Mouse (Mus musculus): ENCODE measurements at regions not wholly inside any gene's neighbourhood (a gene's known extent, or its start where the extent isn't known, plus 50 kb on each side); places are given as distances from the start of the nearest gene placed in this dataset.

- DNase-seq (ENCODE audit: low spot score) = no peak
- no peaks in the 10 kb centered on the region for H3K9me3 ChIP-seq (replicated peaks)
- H3K4me3 ChIP-seq (ENCODE audit: low read depth, low read length) = no peak overlapping the region
- ATAC-seq (ENCODE audit: extremely low read depth, insufficient number of reproducible peaks, low FRiP score, poor library complexity, severe bottlenecking) = no peak; the same call in 1 of the 2 replicates
- no peaks in the 10 kb centered on the region for H3K36me3 ChIP-seq (replicated peaks)
- no peaks in the 10 kb centered on the region for H3K27me3 ChIP-seq (ENCODE audit: insufficient read depth, low read length)
- no peak for TF ChIP-seq POLR2AphosphoS5 (IDR thresholded peaks at IDR 0.05; ENCODE audit: insufficient replicate concordance, low read depth, low read length)
- no peak for TF ChIP-seq CTCF (IDR thresholded peaks at IDR 0.05; ENCODE audit: low read depth, low read length)
- no peak for TF ChIP-seq GATA1 (IDR thresholded peaks at IDR 0.05; ENCODE audit: borderline replicate concordance, low read length)
- TF ChIP-seq GATA2 (IDR thresholded peaks at IDR 0.05; ENCODE audit: borderline replicate concordance, low read depth, low read length) = no peak
- no peak for TF ChIP-seq TAL1 (conservative IDR thresholded peaks at IDR 0.05; ENCODE audit: low read depth, low read length)
- H3K4me1 ChIP-seq (ENCODE audit: insufficient read depth, low read depth, low read length) = peaks cover 19% of the 10 kb centered on the region
Measured at GRCm38 (mm10) chr10:98700407-98700806, 213.8 kb upstream of the Atp2b1 start.

- no peak for TF ChIP-seq GATA2 (IDR thresholded peaks at IDR 0.05; ENCODE audit: borderline replicate concordance, low read depth, low read length)
- TF ChIP-seq GATA1 (IDR thresholded peaks at IDR 0.05; ENCODE audit: borderline replicate concordance, low read length) = no peak
- no peak for TF ChIP-seq POLR2AphosphoS5 (IDR thresholded peaks at IDR 0.05; ENCODE audit: insufficient replicate concordance, low read depth, low read length)
- TF ChIP-seq TAL1 (conservative IDR thresholded peaks at IDR 0.05; ENCODE audit: low read depth, low read length) = no peak
- no peak for TF ChIP-seq CTCF (IDR thresholded peaks at IDR 0.05; ENCODE audit: low read depth, low read length)
- ATAC-seq (ENCODE audit: extremely low read depth, insufficient number of reproducible peaks, low FRiP score, poor library complexity, severe bottlenecking) (no peak), DNase-seq (ENCODE audit: low spot score) (no peak)
- Histone ChIP-seq H3K9me3 (replicated peaks) (no peaks in the 10 kb centered on the region), H3K27me3 (ENCODE audit: insufficient read depth, low read length) (no peaks in the 10 kb centered on the region), H3K4me1 (ENCODE audit: insufficient read depth, low read depth, low read length) (peaks cover 19% of the 10 kb centered on the region), H3K36me3 (replicated peaks) (no peaks in the 10 kb centered on the region), H3K4me3 (ENCODE audit: low read depth, low read length) (no peak overlapping the region)
Measured at GRCm38 (mm10) chr10:98701285-98701684, 212.9 kb upstream of the Atp2b1 start.

DNA sequence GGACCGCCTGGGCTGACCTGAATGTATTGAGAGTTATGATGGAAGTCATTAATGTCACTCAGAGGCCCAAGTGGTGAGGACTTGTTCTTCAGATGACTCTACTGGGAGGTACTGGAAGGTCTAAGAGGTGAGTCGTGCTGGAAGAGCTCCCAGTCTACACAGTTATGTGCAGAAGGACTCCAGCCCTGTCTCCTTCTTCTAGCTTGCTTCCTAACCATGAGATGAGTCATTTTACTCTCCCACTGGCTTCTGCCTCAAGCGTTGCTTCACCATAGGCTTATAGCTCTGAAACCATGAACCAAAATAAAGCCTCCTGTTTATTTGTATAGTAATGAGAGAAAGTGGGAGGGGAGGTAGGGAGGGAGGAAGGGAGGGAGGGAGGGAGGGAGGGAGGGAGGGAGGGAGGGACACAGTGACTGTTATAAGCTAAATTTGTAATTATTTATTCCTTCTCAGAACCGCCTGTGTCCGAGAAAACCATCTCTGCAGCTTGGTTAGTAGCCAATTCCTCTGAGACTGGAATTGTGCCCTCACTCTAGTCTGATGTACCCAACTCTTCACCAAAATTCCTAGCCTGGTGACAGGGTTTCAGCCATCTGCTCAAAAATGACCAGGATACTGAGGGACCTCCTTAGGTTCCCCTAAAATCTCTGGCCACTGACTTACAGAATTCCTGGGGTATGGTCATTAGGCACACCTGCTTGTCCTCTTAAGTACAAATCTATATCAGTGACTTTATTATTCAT lies 211.6 kb upstream of the Atp2b1 start:
- H3K4me3 ChIP-seq (ENCODE audit: low read depth, low read length) = no peak overlapping the region
- TF ChIP-seq GATA2 (IDR thresholded peaks at IDR 0.05; ENCODE audit: borderline replicate concordance, low read depth, low read length) (no peak), CTCF (IDR thresholded peaks at IDR 0.05; ENCODE audit: low read depth, low read length) (no peak), TAL1 (conservative IDR thresholded peaks at IDR 0.05; ENCODE audit: low read depth, low read length) (no peak), POLR2AphosphoS5 (IDR thresholded peaks at IDR 0.05; ENCODE audit: insufficient replicate concordance, low read depth, low read length) (no peak), GATA1 (IDR thresholded peaks at IDR 0.05; ENCODE audit: borderline replicate concordance, low read length) (no peak)
- no peaks in the 10 kb centered on the region for H3K27me3 ChIP-seq (ENCODE audit: insufficient read depth, low read length)
- H3K4me1 ChIP-seq (ENCODE audit: insufficient read depth, low read depth, low read length) = peaks cover 21% of the 10 kb centered on the region
- ATAC-seq (ENCODE audit: extremely low read depth, insufficient number of reproducible peaks, low FRiP score, poor library complexity, severe bottlenecking) = no peak
- DNase-seq (ENCODE audit: low spot score) = no peak
- no peaks in the 10 kb centered on the region for H3K9me3 ChIP-seq (replicated peaks)
- no peaks in the 10 kb centered on the region for H3K36me3 ChIP-seq (replicated peaks)

DNA sequence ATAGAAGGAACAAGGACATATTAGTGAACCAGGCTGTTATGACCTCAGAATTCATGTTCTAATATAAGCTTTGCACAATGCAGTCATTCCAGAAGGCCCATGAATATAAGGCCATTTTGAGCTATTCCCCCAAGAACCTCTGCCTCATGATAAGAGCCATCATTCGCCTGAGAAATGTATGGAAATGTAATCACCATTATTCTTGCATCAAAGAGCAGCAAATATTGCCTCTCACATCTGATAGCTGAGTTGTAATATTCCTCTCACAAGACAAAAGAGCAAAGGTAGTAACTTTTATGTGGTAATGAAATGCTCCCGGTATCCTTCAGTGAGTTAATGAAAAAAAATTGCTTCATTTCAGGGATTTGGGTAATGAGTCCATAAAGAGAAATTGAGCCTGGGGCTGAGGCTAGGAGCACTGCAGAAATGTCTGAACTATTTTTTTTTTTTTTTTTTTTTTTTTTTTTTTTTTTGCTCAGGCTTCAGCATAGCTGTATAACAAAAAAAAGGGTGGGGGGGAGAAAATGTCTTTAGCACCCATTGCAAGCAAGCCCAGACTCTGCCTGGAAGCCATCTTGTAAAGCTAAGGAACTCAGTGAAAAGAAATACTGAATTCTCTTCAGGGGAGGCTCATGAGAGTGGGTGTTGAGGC lies 210.4 kb upstream of the Atp2b1 start:
- Histone ChIP-seq H3K36me3 (replicated peaks) (no peaks in the 10 kb centered on the region), H3K9me3 (replicated peaks) (no peaks in the 10 kb centered on the region), H3K4me3 (ENCODE audit: low read depth, low read length) (no peak overlapping the region), H3K4me1 (ENCODE audit: insufficient read depth, low read depth, low read length) (peaks cover 21% of the 10 kb centered on the region), H3K27me3 (ENCODE audit: insufficient read depth, low read length) (no peaks in the 10 kb centered on the region)
- no peak for DNase-seq (ENCODE audit: low spot score)
- TF ChIP-seq TAL1 (conservative IDR thresholded peaks at IDR 0.05; ENCODE audit: low read depth, low read length) (no peak), GATA2 (IDR thresholded peaks at IDR 0.05; ENCODE audit: borderline replicate concordance, low read depth, low read length) (no peak)
- no peak for ATAC-seq (ENCODE audit: extremely low read depth, insufficient number of reproducible peaks, low FRiP score, poor library complexity, severe bottlenecking)

GRCm38 (mm10) chr10:98704559-98704958 lies 209.6 kb upstream of the Atp2b1 start:
- TF ChIP-seq POLR2AphosphoS5 (IDR thresholded peaks at IDR 0.05; ENCODE audit: insufficient replicate concordance, low read depth, low read length) (no peak), GATA1 (IDR thresholded peaks at IDR 0.05; ENCODE audit: borderline replicate concordance, low read length) (no peak), CTCF (IDR thresholded peaks at IDR 0.05; ENCODE audit: low read depth, low read length) (no peak), TAL1 (conservative IDR thresholded peaks at IDR 0.05; ENCODE audit: low read depth, low read length) (no peak), GATA2 (IDR thresholded peaks at IDR 0.05; ENCODE audit: borderline replicate concordance, low read depth, low read length) (no peak)
- no peaks in the 10 kb centered on the region for H3K9me3 ChIP-seq (replicated peaks)
- H3K36me3 ChIP-seq (replicated peaks) = no peaks in the 10 kb centered on the region
- peaks cover 21% of the 10 kb centered on the region for H3K4me1 ChIP-seq (ENCODE audit: insufficient read depth, low read depth, low read length)
- DNase-seq (ENCODE audit: low spot score) (no peak), ATAC-seq (ENCODE audit: extremely low read depth, insufficient number of reproducible peaks, low FRiP score, poor library complexity, severe bottlenecking) (no peak)
- H3K4me3 ChIP-seq (ENCODE audit: low read depth, low read length) = no peak overlapping the region
- no peaks in the 10 kb centered on the region for H3K27me3 ChIP-seq (ENCODE audit: insufficient read depth, low read length)

- no peak for ATAC-seq (ENCODE audit: extremely low read depth, insufficient number of reproducible peaks, low FRiP score, poor library complexity, severe bottlenecking)
- Histone ChIP-seq H3K36me3 (replicated peaks) (no peaks in the 10 kb centered on the region), H3K4me3 (ENCODE audit: low read depth, low read length) (no peak overlapping the region; the same call in 1 of the 2 replicates), H3K4me1 (ENCODE audit: insufficient read depth, low read depth, low read length) (peaks cover 58% of the 10 kb centered on the region), H3K9me3 (replicated peaks) (no peaks in the 10 kb centered on the region), H3K27me3 (ENCODE audit: insufficient read depth, low read length) (no peaks in the 10 kb centered on the region)
- DNase-seq (ENCODE audit: low spot score) = no peak
- TF ChIP-seq GATA2 (IDR thresholded peaks at IDR 0.05; ENCODE audit: borderline replicate concordance, low read depth, low read length) (no peak), TAL1 (conservative IDR thresholded peaks at IDR 0.05; ENCODE audit: low read depth, low read length) (no peak), POLR2AphosphoS5 (IDR thresholded peaks at IDR 0.05; ENCODE audit: insufficient replicate concordance, low read depth, low read length) (no peak)
Measured at GRCm38 (mm10) chr10:98717856-98718255, 196.3 kb upstream of the Atp2b1 start.
